Mouse (Mus musculus) right cerebral cortex, postnatal 36 days (tissue): ENCODE measurements at regions not wholly inside any gene's neighbourhood (a gene's known extent, or its start where the extent isn't known, plus 50 kb on each side); places are given as distances from the start of the nearest gene placed in this dataset.

Experiments used
- DNase-seq, 2 experiments: peaks; one replicate each; pipeline ENCODE4 v3.0.0; 2022; ENCODE audit warnings: low spot score in 2 of 2, mixed read lengths in 1 of 2

GRCm38 (mm10) chr5:42364116-42364515 is 296.4 kb downstream of the Gm16223 start:
- no peak for DNase-seq

GRCm38 (mm10) chr5:42387959-42388358 is 320.2 kb downstream of the Gm16223 start:
- DNase-seq = peak in 1 of 2 experiments; percentile 22

- DNase-seq = no peak
Observed at GRCm38 (mm10) chr5:42396695-42397094, 328.9 kb downstream of the Gm16223 start.

GRCm38 (mm10) chr5:42409981-42410380 is 342.2 kb downstream of the Gm16223 start:
- no peak for DNase-seq

GRCm38 (mm10) chr5:42412296-42412695 is 344.5 kb downstream of the Gm16223 start:
- no peak for DNase-seq

- no peak for DNase-seq
Observed at GRCm38 (mm10) chr5:42425902-42426301, 358.1 kb downstream of the Gm16223 start.

- DNase-seq = no peak
Observed at GRCm38 (mm10) chr5:42433147-42433546, 365.4 kb downstream of the Gm16223 start.

GRCm38 (mm10) chr5:42448644-42449043 is 380.9 kb downstream of the Gm16223 start:
- DNase-seq = no peak

- DNase-seq = no peak
Observed at GRCm38 (mm10) chr5:42449581-42449980, 381.8 kb downstream of the Gm16223 start.

GRCm38 (mm10) chr5:42453707-42454106 is 385.9 kb downstream of the Gm16223 start:
- DNase-seq = no peak

GRCm38 (mm10) chr5:42461195-42461594 is 393.4 kb downstream of the Gm16223 start:
- no peak for DNase-seq

GRCm38 (mm10) chr5:42464814-42465213 is 397.1 kb downstream of the Gm16223 start:
- DNase-seq = no peak

- no peak for DNase-seq
Observed at GRCm38 (mm10) chr5:42473493-42473892, 405.7 kb downstream of the Gm16223 start.

GRCm38 (mm10) chr5:42502124-42502801 is 434.5 kb downstream of the Gm16223 start:
- no peak for DNase-seq

GRCm38 (mm10) chr5:42502802-42503136 is 435.0 kb downstream of the Gm16223 start:
- DNase-seq = no peak

GRCm38 (mm10) chr5:42509200-42509599 is 441.4 kb downstream of the Gm16223 start:
- DNase-seq = no peak

GRCm38 (mm10) chr5:42523116-42524113 is 455.7 kb downstream of the Gm16223 start:
- no peak for DNase-seq

GRCm38 (mm10) chr5:42525431-42525830 is 457.7 kb downstream of the Gm16223 start:
- no peak for DNase-seq

- DNase-seq = no peak
Observed at GRCm38 (mm10) chr5:42560537-42560936, 492.8 kb downstream of the Gm16223 start.

- no peak for DNase-seq
Observed at GRCm38 (mm10) chr5:42563406-42563805, 495.6 kb downstream of the Gm16223 start.

GRCm38 (mm10) chr5:42575971-42576370 is 508.2 kb downstream of the Gm16223 start:
- no peak for DNase-seq

GRCm38 (mm10) chr5:42578208-42578844 is 510.6 kb downstream of the Gm16223 start:
- DNase-seq = no peak
